25 mouse cellular contexts compared by ENCODE assay signal in the genomic region with DNA sequence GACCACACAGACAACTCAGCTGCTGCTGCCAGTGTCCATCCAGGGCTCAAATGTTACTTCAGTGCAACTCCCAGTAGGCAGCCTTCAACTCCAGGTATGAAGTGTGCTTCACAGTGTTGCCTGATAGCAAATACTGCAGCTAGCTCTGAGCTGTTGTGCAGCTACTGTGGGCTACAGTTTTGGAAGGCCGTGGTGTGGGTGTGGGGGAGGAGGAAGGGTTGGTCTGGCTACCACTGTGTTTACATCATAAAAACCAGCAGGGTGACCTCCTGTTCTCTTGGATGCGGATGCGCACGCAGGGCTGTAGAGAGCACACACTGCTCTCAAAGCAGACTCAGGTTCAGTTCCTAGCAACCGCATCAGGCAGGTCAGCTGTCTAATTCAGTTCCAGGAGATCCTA.
A peak's percentile ranks its signal among the peaks of the same experiment; 100 is the strongest.
DNase-seq lines count a peak whose midpoint lies in the region; ATAC-seq and TF ChIP-seq lines count a peak whose summit lies in the region.
"Had no signal": no experiment of that assay in that cellular context is flagged by ENCODE, and none has a peak within 500 bp of the region (broad histone marks: within the 10 kb centered on the region; RNA-seq: fewer than 3 reads in every experiment).

No protein-coding gene starts in this region.

- WGBS in neural tube, embryonic 15.5 days, result 53% methylated on average over 5 of the region's 5 CpGs

- no peak for ATAC-seq in erythroblast, adult 5-6 weeks (replicated peaks; ENCODE audit: low FRiP score, poor library complexity, severe bottlenecking)
- no peak for ATAC-seq in neural tube, embryonic 15.5 days (ENCODE audit: low FRiP score)
- ATAC-seq: forebrain, embryonic 13.5 days had no signal

- no peak overlapping the region for H3K4me2 ChIP-seq in neural tube, embryonic 15.5 days
- H3K4me2 ChIP-seq: embryonic facial prominence, embryonic 13.5 days; forebrain, embryonic 13.5 days; heart, embryonic 11.5 days; kidney, embryonic 15.5 days; limb, embryonic 15.5 days; lung, embryonic 14.5 days; midbrain, embryonic 12.5 days; stomach, embryonic 15.5 days had no signal

- no peaks in the 10 kb centered on the region for H3K4me1 ChIP-seq in testis, adult 2 months (ENCODE audit: control insufficient read depth, insufficient read depth, low read length)
- H3K4me1 ChIP-seq in neural tube, embryonic 15.5 days, result no peaks in the 10 kb centered on the region
- H3K4me1 ChIP-seq: embryonic facial prominence, embryonic 13.5 days; forebrain, embryonic 13.5 days; hindbrain, embryonic 10.5 days; limb, embryonic 15.5 days; midbrain, embryonic 12.5 days; stomach, embryonic 15.5 days had no signal

- peak overlapping the region; percentile 9; the same call in 1 of the 2 replicates for H3K27ac ChIP-seq in testis, adult 2 months (ENCODE audit: control insufficient read depth, insufficient read depth, low read depth, low read length)
- no peak overlapping the region for H3K27ac ChIP-seq in neural tube, embryonic 15.5 days (replicated peaks)
- H3K27ac ChIP-seq: embryonic facial prominence, embryonic 13.5 days; forebrain, embryonic 13.5 days; hindbrain, embryonic 10.5 days; kidney, embryonic 15.5 days; limb, embryonic 15.5 days; liver, embryonic 14.5 days; midbrain, embryonic 12.5 days; stomach, embryonic 15.5 days had no signal

- no peak overlapping the region for H3K9ac ChIP-seq in neural tube, embryonic 15.5 days (replicated peaks)
- H3K9ac ChIP-seq: embryonic facial prominence, embryonic 13.5 days; forebrain, embryonic 13.5 days; kidney, embryonic 15.5 days; limb, embryonic 15.5 days; liver, embryonic 14.5 days; lung, embryonic 14.5 days; midbrain, embryonic 12.5 days; stomach, embryonic 15.5 days had no signal

- no peaks in the 10 kb centered on the region for H3K9me3 ChIP-seq in neural tube, embryonic 15.5 days (replicated peaks)
- H3K9me3 ChIP-seq: embryonic facial prominence, embryonic 13.5 days; forebrain, embryonic 13.5 days; hindbrain, embryonic 10.5 days; kidney, embryonic 15.5 days; limb, embryonic 15.5 days; midbrain, embryonic 12.5 days; stomach, embryonic 15.5 days had no signal

- no peaks in the 10 kb centered on the region for H3K27me3 ChIP-seq in testis, adult 2 months (ENCODE audit: control insufficient read depth, insufficient read depth, low read length)
- H3K27me3 ChIP-seq in neural tube, embryonic 15.5 days (replicated peaks), result no peaks in the 10 kb centered on the region
- H3K27me3 ChIP-seq: embryonic facial prominence, embryonic 13.5 days; forebrain, embryonic 13.5 days; kidney, embryonic 15.5 days; limb, embryonic 15.5 days; midbrain, embryonic 12.5 days; stomach, embryonic 15.5 days had no signal

- no peak for DNase-seq in testis, postnatal 10 days (ENCODE audit: low spot score)
- DNase-seq in cerebellum, adult 11-12 months, result peak; percentile 84
- DNase-seq in cerebellum, postnatal 10 days, result peak; percentile 67 to 74
- peak; percentile 9 for DNase-seq in yolk sac, embryonic 10.5 days (ENCODE audit: low spot score)
- DNase-seq in ovary, postnatal 14 days (ENCODE audit: low spot score), result no peak
- DNase-seq: adrenal gland, postnatal 36 days; embryo, embryonic 11 days; heart, adult 11 months; kidney, adult 11 months; kidney, postnatal 36 days; left cerebral cortex, postnatal 4 days; lung, embryonic 14.5 days; retina, postnatal 1 day had no signal

- peaks cover 10% of the 10 kb centered on the region for H3K36me3 ChIP-seq in testis, adult 2 months (ENCODE audit: control insufficient read depth, insufficient read depth, low read length)
- peaks cover 79% of the 10 kb centered on the region for H3K36me3 ChIP-seq in neural tube, embryonic 15.5 days

- H3K4me3 ChIP-seq in testis, adult 2 months (ENCODE audit: control insufficient read depth, low read depth, low read length), result peak overlapping the region; percentile 85
- H3K4me3 ChIP-seq in neural tube, embryonic 15.5 days (replicated peaks), result no peak overlapping the region
- H3K4me3 ChIP-seq: embryonic facial prominence, embryonic 13.5 days; forebrain, embryonic 13.5 days; hindbrain, embryonic 10.5 days; kidney, embryonic 15.5 days; limb, embryonic 15.5 days; midbrain, embryonic 12.5 days; stomach, embryonic 15.5 days had no signal

- TF ChIP-seq CTCF in testis, adult 2 months (IDR thresholded peaks at IDR 0.05; ENCODE audit: control insufficient read depth, insufficient read depth, insufficient replicate concordance, low read depth, low read length), result no peak

- TF ChIP-seq POLR2A in testis, adult 2 months (IDR thresholded peaks at IDR 0.05; ENCODE audit: control insufficient read depth, low read depth, low read length), result peak; percentile 26; the same call in 1 of the 2 replicates

Comparison
In these comparisons a context has a peak if more than half of its experiments do, and no peak if none do; other contexts are left out.
1. DNase-seq: peak in cerebellum, adult 11-12 months (single experiment), cerebellum, postnatal 10 days (2 of 2) and yolk sac, embryonic 10.5 days (single experiment); none in testis, postnatal 10 days (single experiment) and ovary, postnatal 14 days (single experiment).